Mouse (Mus musculus) stomach, adult 2 months (tissue): ENCODE results near the gene Zfyve21. TPM values are rescaled to one million over a fixed set of nuclear protein-coding genes. Genes with fewer than 3 reads are reported as not detected.

Experiments used
- polyA plus RNA-seq: library from polyadenylated mRNA; depleted of rRNA; stranded (reverse); fragments of >200 nt; gene quantifications from 2 replicates; pipeline ENCODE4 v1.2.3, GENCODE M21; 2012; rRNA removed

Zfyve21 gene
- 16.7 and 17.7 TPM in 2 replicates for polyA plus RNA-seq

DNA sequence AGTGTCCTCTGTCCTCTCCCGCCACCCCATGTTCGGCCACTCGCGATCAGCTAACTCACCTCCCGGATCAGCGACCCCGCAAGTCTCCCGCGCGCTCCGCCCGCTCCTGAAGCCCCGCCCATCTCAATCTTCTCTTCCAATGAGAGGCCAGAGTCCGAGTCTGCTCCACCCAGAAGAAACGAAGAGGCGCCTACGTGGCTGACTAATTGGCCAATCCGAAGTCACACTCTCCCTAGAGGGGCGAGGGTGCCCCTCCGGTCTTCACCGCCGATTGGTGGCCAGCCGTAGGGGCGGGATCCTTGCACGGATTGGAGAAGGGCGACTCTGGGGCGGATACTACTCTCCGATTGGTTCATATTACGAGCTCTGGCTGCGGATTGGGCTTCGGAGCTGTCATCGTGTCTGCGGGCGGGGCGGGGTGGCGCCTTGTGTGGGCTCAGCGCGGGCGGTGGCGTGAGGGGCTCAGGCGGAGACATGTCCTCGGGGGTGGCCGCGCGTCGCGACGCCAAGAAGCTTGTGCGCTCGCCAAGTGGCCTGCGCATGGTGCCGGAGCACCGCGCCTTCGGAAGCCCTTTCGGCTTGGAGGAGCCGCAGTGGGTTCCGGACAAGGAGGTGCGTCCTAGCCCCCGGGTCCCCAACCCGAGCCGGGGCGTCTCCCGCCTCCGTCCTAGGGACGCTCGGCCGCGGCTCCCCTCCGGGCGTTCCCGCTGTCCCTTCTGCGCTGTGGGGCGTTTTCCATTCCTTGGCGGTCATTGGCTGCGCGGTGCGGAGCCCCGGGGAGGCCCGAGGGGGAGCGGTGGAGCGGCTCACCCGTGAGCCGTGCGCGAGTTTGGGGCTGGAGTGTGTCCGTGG, at the start of gene Zfyve21, which contains the start of gene Xrcc3:
Gene Zfyve21, plus strand, starts transcription at position 405 of the 852 bp plus-strand sequence.
Gene Xrcc3, minus strand, starts transcription at position 108 of the 852 bp plus-strand sequence.

Other genes with a start within 250 kb of the Zfyve21 start
- gene Mark3, start 239.6 kb upstream of the Zfyve21 start, polyA plus RNA-seq = 10.6 and 12.1 TPM in 2 replicates
- 778 and 1,172 TPM in 2 replicates for gene Ckb, start 141.8 kb upstream of the Zfyve21 start, polyA plus RNA-seq
- gene Trmt61a, start 136.1 kb upstream of the Zfyve21 start, polyA plus RNA-seq = 26.5 and 29.4 TPM in 2 replicates
- 1.9 and 3.1 TPM in 2 replicates for gene Bag5, start 100.9 kb upstream of the Zfyve21 start, polyA plus RNA-seq
- 33.7 and 36.3 TPM in 2 replicates for gene Apopt1, start 100.9 kb upstream of the Zfyve21 start, polyA plus RNA-seq
- gene Klc1, start 55.3 kb upstream of the Zfyve21 start, polyA plus RNA-seq = 31.1 and 42.6 TPM in 2 replicates
- 2.9 and 3.3 TPM in 2 replicates for gene Xrcc3, start 297 bp upstream of the Zfyve21 start, polyA plus RNA-seq
- 10.0 and 10.8 TPM in 2 replicates for gene Ppp1r13b, start 93.9 kb downstream of the Zfyve21 start, polyA plus RNA-seq
- 3.6 and 4.0 TPM in 2 replicates for gene Atp5mpl, start 152.8 kb downstream of the Zfyve21 start, polyA plus RNA-seq
- 0.03 TPM in 1 of 2 replicates, not detected in the other for gene Tdrd9, start 157.4 kb downstream of the Zfyve21 start, polyA plus RNA-seq
- 0.22 TPM in 1 of 2 replicates, not detected in the other for gene Rd3l, start 167.1 kb downstream of the Zfyve21 start, polyA plus RNA-seq